Mouse (Mus musculus) myocyte (in vitro differentiated cells): ENCODE results near the gene March1. TPM values are rescaled to one million over a fixed set of nuclear protein-coding genes. Genes with fewer than 3 reads are reported as not detected.

Experiments used
- H3K27me3 ChIP-seq: one replicate; pipeline ENCODE4 v1.6.1; 2011; ENCODE audit not compliant: control insufficient read depth, insufficient read depth, insufficient read length
- H3K36me3 ChIP-seq: one replicate; pipeline ENCODE4 v1.6.1; 2011; ENCODE audit not compliant: control insufficient read depth, insufficient read depth
- H3K4me2 ChIP-seq: one replicate; pipeline ENCODE4 v1.6.1; 2011; ENCODE audit warnings: low read depth, control low read depth
- H3K4me3 ChIP-seq: one replicate; pipeline ENCODE4 v1.5.1; 2011; ENCODE audit warnings: mild to moderate bottlenecking, control low read depth, moderate library complexity
- H3K79me2 ChIP-seq: one replicate; pipeline ENCODE4 v1.6.1; 2011; ENCODE audit not compliant: control insufficient read depth, insufficient read depth
- H3ac ChIP-seq: one replicate; pipeline ENCODE4 v1.6.1; 2011; ENCODE audit not compliant: control insufficient read depth, insufficient read length
- CEBPB ChIP-seq: IDR thresholded peaks from 2 replicates; pipeline ENCODE4 v1.6.1; 2011; ENCODE audit warnings: mild to moderate bottlenecking, moderate library complexity; ENCODE audit not compliant: poor library complexity, insufficient read depth, severe bottlenecking
- E2F4 ChIP-seq: IDR thresholded peaks from one replicate; pipeline ENCODE4 v1.6.1; 2011; ENCODE audit warnings: mild to moderate bottlenecking, control low read depth, moderate library complexity; ENCODE audit not compliant: insufficient read depth
- MAX ChIP-seq: IDR thresholded peaks from one replicate; pipeline ENCODE4 v1.6.1; 2011; ENCODE audit warnings: low read depth, mild to moderate bottlenecking, control low read depth
- MYOD1 ChIP-seq, 3 experiments: IDR thresholded peaks; one replicate each; pipeline ENCODE4 v1.6.1; 2011; ENCODE audit warnings: control low read depth in 2 of 3, low read depth in 2 of 3, mild to moderate bottlenecking in 2 of 3, moderate library complexity in 1 of 3; ENCODE audit not compliant: insufficient read length in 2 of 3, control insufficient read depth in 1 of 3
- MYOG ChIP-seq, 3 experiments: IDR thresholded peaks; one replicate each; pipeline ENCODE4 v1.6.1; 2011; ENCODE audit warnings: control low read depth in 2 of 3, low read depth in 2 of 3, mild to moderate bottlenecking in 2 of 3; ENCODE audit not compliant: insufficient read length in 2 of 3, control insufficient read depth in 1 of 3, insufficient read depth in 1 of 3
- POLR2A ChIP-seq: IDR thresholded peaks from one replicate; pipeline ENCODE4 v1.6.1; 2011; ENCODE audit warnings: low read depth, mild to moderate bottlenecking, control low read depth, moderate library complexity; ENCODE audit not compliant: insufficient read length
- POLR2AphosphoS2 ChIP-seq: IDR thresholded peaks from one replicate; pipeline ENCODE4 v1.6.1; 2011; ENCODE audit warnings: low read depth, control low read depth; ENCODE audit not compliant: insufficient read length
- REST ChIP-seq: IDR thresholded peaks from one replicate; pipeline ENCODE4 v1.6.1; 2011; ENCODE audit warnings: mild to moderate bottlenecking, control low read depth, moderate library complexity; ENCODE audit not compliant: insufficient read depth, insufficient read length
- SRF ChIP-seq: IDR thresholded peaks from one replicate; pipeline ENCODE4 v1.6.1; 2011; ENCODE audit warnings: low read depth; ENCODE audit not compliant: control insufficient read depth, insufficient read length
- TCF12 ChIP-seq: IDR thresholded peaks from one replicate; pipeline ENCODE4 v1.6.1; 2011; ENCODE audit warnings: mild to moderate bottlenecking, control low read depth; ENCODE audit not compliant: poor library complexity, insufficient read depth, severe bottlenecking
- TCF3 ChIP-seq: IDR thresholded peaks from one replicate; pipeline ENCODE4 v1.6.1; 2011; ENCODE audit warnings: low read depth, control low read depth; ENCODE audit not compliant: insufficient read length
- USF1 ChIP-seq: IDR thresholded peaks from one replicate; pipeline ENCODE4 v1.6.1; 2011; ENCODE audit warnings: low read depth, mild to moderate bottlenecking, control low read depth, moderate library complexity
- polyA plus RNA-seq: library from polyadenylated mRNA; unstranded; fragments of >200 nt; fragmentation: generic; extraction: Trizol; gene quantifications from one replicate; pipeline ENCODE4 v1.2.1, GENCODE M21; 2012; ENCODE audit warnings: missing spikeins

March1 gene
- polyA plus RNA-seq, 1 experiment, result 0.06 TPM

GRCm38 (mm10) chr8:66317824-66318223 lies 700.1 kb downstream of the March1 start:
- no peak for TF ChIP-seq TCF12
- TF ChIP-seq MYOD1 (IDR thresholded peaks at IDR 0.05; ENCODE audit: control insufficient read depth in 1 of 3, insufficient read length in 2 of 3, low read depth in 2 of 3), result no peak
- no peak for TF ChIP-seq SRF
- Histone ChIP-seq H3ac (no peak overlapping the region), H3K4me3 (no peak overlapping the region), H3K79me2 (no peaks in the 10 kb centered on the region), H3K36me3 (no peaks in the 10 kb centered on the region), H3K27me3 (no peaks in the 10 kb centered on the region), H3K4me2 (no peak overlapping the region)

GRCm38 (mm10) chr8:66323045-66323807 lies 705.5 kb downstream of the March1 start:
- no peak overlapping the region for H3ac ChIP-seq
- H3K79me2 ChIP-seq, result no peaks in the 10 kb centered on the region
- TF ChIP-seq E2F4, result no peak
- TF ChIP-seq CEBPB, result no peak
- no peak for TF ChIP-seq USF1
- no peak for TF ChIP-seq POLR2A
- TF ChIP-seq MYOG (IDR thresholded peaks at IDR 0.05; ENCODE audit: control insufficient read depth in 1 of 3, insufficient read depth in 1 of 3, insufficient read length in 2 of 3, low read depth in 2 of 3), result no peak
- TF ChIP-seq SRF, result no peak
- no peak for TF ChIP-seq TCF3
- TF ChIP-seq POLR2AphosphoS2, result no peak
- no peak for TF ChIP-seq MAX
- no peak for TF ChIP-seq TCF12
- no peak for TF ChIP-seq MYOD1 (IDR thresholded peaks at IDR 0.05; ENCODE audit: control insufficient read depth in 1 of 3, insufficient read length in 2 of 3, low read depth in 2 of 3)
- no peak for TF ChIP-seq REST
- no peak overlapping the region for H3K4me2 ChIP-seq
- no peaks in the 10 kb centered on the region for H3K27me3 ChIP-seq
- no peaks in the 10 kb centered on the region for H3K36me3 ChIP-seq
- no peak overlapping the region for H3K4me3 ChIP-seq

GRCm38 (mm10) chr8:66326396-66326795 lies 708.7 kb downstream of the March1 start:
- TF ChIP-seq MYOG (IDR thresholded peaks at IDR 0.05; ENCODE audit: control insufficient read depth in 1 of 3, insufficient read depth in 1 of 3, insufficient read length in 2 of 3, low read depth in 2 of 3) (no peak), E2F4 (no peak), POLR2AphosphoS2 (no peak), CEBPB (no peak), TCF3 (no peak), POLR2A (no peak), MYOD1 (IDR thresholded peaks at IDR 0.05; ENCODE audit: control insufficient read depth in 1 of 3, insufficient read length in 2 of 3, low read depth in 2 of 3) (no peak), MAX (no peak), SRF (no peak), USF1 (no peak), REST (no peak)
- Histone ChIP-seq H3K79me2 (no peaks in the 10 kb centered on the region), H3ac (no peak overlapping the region), H3K4me3 (no peak overlapping the region), H3K27me3 (no peaks in the 10 kb centered on the region), H3K36me3 (no peaks in the 10 kb centered on the region), H3K4me2 (no peak overlapping the region)

- Histone ChIP-seq H3K36me3 (no peaks in the 10 kb centered on the region), H3ac (no peak overlapping the region), H3K4me3 (no peak overlapping the region), H3K27me3 (no peaks in the 10 kb centered on the region), H3K79me2 (no peaks in the 10 kb centered on the region), H3K4me2 (no peak overlapping the region)
- no peak for TF ChIP-seq MYOD1 (IDR thresholded peaks at IDR 0.05; ENCODE audit: control insufficient read depth in 1 of 3, insufficient read length in 2 of 3, low read depth in 2 of 3)
Measured at GRCm38 (mm10) chr8:66332206-66332605, 714.5 kb downstream of the March1 start.

- H3K27me3 ChIP-seq, result no peaks in the 10 kb centered on the region
- TF ChIP-seq CEBPB, result no peak
- no peak for TF ChIP-seq MAX
- TF ChIP-seq E2F4, result no peak
- no peak for TF ChIP-seq MYOG (IDR thresholded peaks at IDR 0.05; ENCODE audit: control insufficient read depth in 1 of 3, insufficient read depth in 1 of 3, insufficient read length in 2 of 3, low read depth in 2 of 3)
- no peak for TF ChIP-seq USF1
- TF ChIP-seq MYOD1 (IDR thresholded peaks at IDR 0.05; ENCODE audit: control insufficient read depth in 1 of 3, insufficient read length in 2 of 3, low read depth in 2 of 3), result no peak
- no peak for TF ChIP-seq POLR2A
- TF ChIP-seq REST, result no peak
- TF ChIP-seq TCF12, result no peak
- TF ChIP-seq SRF, result no peak
- no peak for TF ChIP-seq POLR2AphosphoS2
- no peak for TF ChIP-seq TCF3
- no peaks in the 10 kb centered on the region for H3K79me2 ChIP-seq
- H3K36me3 ChIP-seq, result no peaks in the 10 kb centered on the region
- no peak overlapping the region for H3K4me3 ChIP-seq
- H3ac ChIP-seq, result no peak overlapping the region
- H3K4me2 ChIP-seq, result no peak overlapping the region
Measured at GRCm38 (mm10) chr8:66334265-66334664, 716.6 kb downstream of the March1 start.
